Mouse (Mus musculus): ENCODE measurements around the gene Arhgef6.

Arhgef6 gene

DNA sequence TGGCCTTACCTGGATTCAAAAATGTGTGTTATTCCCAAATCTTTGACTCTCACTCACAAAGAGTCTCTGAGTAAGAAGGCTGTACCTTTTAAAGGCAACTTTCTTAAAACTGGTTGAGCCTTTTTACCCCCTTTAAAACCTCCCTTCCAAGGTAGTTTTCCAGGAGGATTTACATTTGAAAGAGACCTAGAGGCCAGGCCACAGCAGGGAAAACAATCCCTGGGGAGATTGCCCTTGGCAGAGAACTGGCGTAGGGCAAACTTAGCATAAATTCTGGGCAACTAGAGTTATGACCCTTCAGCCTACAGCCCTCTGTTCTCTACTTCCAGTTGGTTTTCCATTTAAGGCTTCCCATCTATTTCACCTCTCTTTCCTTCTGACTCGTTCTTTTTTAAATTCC lies 140.5 kb downstream of the Arhgef6 start:
- DNase-seq (ENCODE audit: low spot score in 2 of 2): no peak

DNA sequence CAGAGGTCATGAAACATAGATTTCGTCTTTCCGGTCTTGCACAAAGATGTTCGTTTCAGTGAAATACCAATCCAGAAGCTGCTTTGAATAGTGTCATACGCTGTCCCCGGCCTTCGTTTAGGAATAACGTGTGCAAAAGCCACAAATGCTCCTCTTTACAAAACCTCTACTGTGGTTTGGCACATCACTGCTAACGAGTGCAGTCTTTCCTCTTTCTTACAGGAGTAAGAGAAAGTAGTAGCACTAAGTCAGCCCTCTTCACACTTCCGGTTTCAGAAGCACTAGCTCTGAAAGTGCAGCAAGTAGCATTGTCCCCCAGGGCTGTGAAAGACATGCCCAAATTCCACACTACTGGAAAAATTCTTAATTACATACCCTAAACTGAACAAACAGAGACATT lies 142.2 kb downstream of the Arhgef6 start:
- DNase-seq (ENCODE audit: low spot score in 2 of 2): no peak

DNA sequence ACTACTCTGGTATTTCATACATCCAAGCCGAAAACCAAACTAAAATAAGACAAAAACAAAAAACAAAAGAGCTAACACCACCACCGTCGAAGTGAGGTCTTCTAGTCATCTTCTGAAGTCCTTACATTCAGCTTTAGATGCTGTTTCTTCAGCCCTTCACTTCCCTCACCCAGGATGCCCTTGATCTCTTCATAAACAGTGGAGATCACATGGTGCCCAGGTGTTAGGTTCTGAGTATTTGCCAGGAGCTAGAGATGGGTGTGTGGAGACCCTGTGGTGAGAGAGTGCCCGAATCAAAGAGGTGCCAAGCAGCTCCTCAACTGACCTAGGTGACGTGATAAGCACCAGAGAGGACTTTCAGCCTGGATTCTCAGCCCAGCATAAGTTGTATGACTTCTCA lies 149.2 kb downstream of the Arhgef6 start:
- no peak for DNase-seq (ENCODE audit: low spot score in 2 of 2)

DNA sequence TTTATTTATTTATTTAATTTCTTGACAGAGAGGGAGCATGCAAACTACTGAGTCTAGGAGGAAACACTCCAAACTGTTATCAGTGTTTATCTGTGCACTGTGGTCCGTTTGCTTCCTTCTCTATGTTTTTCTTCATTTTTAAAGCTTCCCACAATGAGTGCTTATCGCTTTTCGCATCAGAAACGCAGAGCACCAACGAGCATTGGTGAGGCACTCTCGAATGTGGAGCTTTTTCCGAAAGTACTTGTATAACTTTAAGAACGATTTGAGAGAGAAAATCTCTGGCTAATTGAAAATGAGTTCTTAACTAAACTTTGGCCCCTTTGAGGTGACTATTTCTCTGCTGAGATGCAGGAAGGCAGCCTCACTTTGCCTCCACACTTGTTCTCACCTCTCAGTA lies 151.2 kb downstream of the Arhgef6 start:
- DNase-seq (ENCODE audit: low spot score in 2 of 2): no peak

DNA sequence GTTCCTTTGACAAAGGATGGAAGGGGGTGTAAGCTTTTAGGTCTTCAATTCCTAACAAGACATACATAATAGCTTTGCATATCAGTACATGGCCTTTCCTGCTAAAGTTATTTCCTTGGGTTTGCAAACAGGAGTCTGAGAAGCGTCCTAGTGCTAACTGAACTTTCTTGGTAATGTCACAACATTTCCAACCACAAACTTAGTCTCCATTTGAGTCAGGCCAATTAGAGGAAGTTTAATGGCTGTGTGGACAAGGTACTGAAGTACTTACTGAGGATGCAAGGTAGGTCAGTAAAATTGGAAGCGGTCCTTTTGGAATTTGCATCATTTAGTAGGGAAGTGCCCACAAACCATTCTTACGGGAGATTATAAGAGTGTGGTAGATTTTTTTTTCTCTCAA lies 155.2 kb downstream of the Arhgef6 start:
- DNase-seq (ENCODE audit: low spot score in 2 of 2): no peak

DNA sequence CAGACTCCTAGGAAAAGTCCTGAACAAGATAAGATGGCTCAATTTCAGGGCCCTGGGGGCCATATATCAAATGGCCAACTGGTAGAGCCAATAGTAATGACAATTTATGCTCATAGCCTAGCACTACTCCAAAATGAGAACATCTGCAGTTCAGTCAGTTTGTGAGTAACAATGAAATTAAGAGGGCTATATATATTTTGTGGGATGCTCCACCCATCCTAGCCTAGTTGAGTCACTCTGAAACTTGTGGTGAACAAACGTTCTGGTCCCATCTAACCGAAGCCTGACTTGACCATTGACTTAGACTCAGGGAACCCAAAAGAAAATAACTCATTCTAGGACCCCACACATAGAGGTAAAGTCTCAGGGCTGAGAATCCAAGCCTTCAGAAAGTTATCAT lies 156.1 kb downstream of the Arhgef6 start:
- no peak for DNase-seq (ENCODE audit: low spot score in 2 of 2)

Data from frontal cortex, postnatal 36 days (tissue).